Mouse (Mus musculus): ENCODE results near the gene Rhbdd1.

Rhbdd1 gene

DNA sequence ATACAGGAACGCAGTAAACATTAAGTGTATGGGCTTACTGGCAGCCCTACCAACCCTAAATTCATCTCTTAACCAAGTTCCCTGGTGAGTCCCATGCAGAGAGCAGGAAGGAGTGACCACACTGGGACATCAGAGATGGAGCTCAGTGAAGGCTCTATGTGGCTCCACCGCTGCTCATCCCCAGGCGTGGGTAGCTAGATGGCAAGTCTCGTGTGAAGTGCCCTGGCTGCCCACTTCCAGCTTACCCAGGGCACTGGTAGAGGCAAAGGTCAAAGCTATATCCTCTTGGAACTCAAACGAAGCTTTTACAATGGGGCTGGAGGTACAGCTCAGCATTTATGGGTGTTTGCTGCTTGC, 117.4 kb downstream of the Rhbdd1 start:
- no peak for DNase-seq

DNA sequence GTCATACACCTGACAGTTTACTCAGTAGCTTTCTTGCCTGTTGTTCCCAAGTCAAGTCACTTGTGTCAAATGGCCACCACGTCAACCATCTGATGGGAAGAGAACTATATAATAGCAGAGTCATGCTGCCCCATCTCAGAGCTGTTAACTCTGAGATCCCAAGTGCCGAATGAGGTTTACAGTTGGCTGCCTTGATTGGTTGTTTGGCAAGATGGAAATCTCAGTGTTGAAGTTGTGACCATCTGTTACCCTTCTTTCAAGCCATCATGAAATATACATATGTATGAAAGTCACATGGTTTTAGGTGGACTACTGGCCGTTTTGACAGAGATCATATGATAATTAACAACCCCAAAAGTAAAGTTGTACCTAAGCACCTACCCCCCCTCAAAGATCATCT, 121.0 kb downstream of the Rhbdd1 start:
- DNase-seq = no peak

DNA sequence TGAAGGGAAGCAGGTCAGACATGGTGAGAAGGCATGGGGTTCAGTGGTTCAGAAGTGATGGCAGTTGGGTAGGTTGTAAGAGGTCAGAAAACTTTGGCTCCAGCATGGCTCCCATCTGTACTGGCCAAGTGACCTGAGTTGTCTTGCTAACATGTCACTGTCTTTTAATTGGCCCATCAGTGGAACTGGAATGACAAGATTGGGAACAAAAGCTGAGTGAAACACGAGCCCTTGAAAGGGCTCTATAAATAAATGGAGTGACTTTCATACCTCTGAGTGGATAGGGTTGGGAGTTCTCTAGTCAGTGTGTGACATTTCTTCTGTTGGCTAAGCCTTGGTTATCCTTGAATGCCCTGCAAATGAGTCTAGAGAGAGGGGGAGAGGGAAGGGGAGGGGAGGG, 123.9 kb downstream of the Rhbdd1 start:
- no peak for DNase-seq

DNA sequence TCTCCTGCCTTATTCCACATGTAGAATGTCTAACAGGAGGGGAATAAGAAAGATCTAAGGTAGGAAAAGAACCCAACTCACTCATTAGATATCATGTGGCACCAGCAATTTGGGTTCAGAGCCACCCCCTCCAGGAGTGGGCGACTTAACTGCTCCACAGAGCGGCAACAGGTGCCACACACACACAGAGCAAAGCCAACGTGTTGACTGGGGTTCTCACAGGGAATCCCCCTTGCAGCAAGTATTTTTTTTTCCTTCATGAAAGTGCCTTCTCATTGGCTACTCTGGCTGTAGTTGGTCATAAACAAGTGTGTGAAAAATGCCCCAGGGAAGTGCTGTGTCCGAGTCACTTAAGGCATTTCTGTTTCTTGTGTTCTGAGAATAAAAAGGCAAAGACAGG, 127.3 kb downstream of the Rhbdd1 start:
- DNase-seq = no peak

DNA sequence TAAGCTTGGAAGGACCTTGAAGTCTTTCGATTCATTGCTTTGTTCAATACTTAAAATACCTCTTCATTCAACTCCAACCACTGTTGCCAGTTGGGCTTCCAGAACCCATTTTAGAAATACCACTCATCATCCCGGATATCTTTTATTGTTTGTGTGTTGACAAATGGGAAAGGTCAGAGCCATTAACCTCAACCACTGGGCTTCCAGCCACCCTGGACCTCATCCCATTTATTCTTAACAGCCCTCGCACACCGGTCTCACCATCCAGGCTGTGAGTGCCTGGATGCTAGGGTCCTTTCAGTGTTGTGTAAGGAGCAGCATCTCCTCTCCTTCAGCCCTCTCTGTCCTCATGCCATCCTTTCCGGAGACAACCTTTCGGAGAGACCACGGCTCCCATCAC, 129.8 kb downstream of the Rhbdd1 start:
- DNase-seq = peak; percentile 70

DNA sequence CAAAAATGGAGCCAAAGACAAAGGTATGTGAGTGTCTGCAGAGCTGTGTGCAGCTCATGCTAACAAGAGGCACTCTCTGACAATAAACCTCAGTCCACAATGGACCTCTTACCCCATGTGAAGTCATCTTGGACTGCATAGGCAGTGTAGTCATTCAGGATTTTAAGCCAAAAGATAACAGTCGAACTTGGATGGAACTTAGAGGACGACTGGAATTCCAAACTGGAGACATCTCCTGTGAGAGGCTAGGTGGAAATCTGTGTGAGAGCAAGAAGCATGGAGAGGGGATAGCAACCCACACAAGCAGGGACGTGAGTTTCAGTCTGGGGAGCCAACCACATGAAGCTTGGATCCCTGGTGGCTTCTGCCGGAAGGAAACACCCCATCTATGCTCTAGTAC, 133.6 kb downstream of the Rhbdd1 start:
- no peak for DNase-seq

DNA sequence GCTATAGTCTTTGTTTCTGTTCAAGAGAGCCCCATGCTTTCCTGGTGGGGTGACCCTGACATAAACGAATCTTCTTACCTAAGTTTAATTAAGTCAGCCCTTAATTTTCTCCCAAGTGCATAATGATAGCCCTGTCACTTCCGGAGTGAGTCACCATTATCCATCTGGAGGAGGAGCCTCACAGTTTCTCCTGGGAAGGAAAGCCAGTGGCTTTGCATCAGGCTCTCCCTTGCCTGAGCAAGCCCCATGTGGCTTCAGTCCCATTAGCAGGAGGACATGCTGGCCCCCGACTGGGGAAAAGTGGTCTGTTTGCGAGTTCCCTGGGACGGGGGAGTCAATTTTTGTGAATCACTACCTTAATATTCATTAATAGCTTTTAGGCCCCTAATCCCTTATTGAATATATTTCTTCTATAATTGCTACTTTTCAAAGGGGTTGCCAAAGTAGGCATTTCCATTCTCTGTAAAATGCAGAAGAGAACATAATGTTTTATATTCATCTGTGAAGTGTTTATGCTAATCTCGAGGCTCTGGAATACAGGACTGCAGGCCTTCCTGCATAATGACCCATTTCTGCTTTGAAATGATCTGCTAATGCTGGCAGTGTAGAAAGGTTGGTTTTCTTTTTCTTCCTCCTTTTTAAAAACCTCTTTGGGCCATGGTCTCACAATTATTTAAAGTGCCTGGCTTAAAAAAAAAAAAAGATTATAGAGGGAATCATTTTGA, 135.8 kb downstream of the Rhbdd1 start:
- no peak for DNase-seq

DNA sequence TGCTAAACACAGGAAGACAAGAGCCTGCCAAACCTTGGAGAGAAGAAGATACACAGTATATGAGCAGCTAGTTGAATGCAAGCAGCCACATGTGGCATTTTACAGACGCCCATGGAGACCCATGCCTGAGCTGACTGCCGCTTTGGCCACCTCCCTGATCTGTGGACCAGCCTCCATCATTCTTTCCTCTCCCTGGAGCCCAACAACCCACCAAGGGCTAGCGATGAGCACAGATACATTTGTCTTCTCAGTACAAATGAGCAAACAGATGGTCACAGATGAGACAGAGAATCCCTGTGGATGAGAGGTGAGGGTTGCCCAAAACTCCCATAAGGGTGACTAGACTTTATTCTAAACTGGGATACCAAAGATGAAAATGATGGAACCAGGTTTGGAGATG, 137.8 kb downstream of the Rhbdd1 start:
- no peak for DNase-seq

DNA sequence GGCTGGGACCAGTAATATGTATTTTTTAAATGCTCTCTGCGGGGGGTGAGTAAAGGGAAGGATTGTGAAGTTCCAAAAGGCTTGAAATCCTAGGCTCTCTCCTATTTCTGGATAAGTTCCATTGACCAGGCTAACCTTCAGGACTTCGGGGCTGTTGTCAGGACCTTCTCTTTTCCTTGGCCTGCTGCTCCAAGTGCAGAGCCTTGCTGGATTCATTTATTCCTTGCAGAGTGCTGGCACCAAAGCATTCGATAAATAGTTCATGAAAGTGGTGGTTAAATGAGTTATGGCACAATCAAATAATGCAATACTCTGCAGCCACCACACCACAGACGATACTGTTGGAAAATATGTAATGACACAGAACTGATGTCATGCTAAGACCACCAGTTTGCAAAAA, 143.1 kb downstream of the Rhbdd1 start:
- DNase-seq = no peak

DNA sequence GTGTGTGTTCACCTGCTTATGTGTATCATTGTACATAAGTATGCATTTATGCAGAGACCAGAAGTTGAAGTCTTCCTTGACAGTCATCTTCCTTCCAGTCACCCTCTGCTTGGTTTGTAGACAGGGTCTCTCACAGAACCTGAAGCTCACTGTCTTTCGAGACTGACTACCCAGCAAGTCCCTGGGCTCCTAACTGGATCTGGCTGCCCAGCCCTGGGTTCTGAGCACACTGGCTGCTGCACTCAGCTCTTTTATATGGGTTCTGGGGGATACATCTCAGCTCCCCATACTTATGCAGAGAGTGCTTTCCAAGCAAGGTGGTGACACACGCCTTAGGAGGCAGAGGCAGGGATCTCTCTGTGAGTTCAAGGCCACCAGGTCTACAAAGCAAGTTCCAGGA, 143.7 kb downstream of the Rhbdd1 start:
- DNase-seq = no peak

DNA sequence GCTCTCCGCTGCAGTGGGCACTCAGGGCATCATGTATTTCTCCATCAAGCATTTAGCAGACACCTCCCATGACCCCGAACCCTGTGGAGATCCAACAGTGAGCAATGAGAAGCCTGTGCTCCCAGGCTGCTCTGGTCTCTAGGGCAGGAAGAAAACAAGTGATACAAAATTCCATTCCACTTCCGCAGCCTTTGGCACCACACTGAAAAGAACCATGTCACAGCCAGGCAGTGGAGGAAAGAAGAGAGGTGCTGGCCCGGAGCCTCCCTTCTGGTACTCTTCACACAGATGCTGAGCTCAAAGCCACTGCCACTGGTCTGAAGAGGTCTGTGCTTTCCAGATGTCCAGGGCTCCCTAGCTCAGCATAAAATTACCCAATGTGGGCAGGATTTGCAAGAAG, 144.8 kb downstream of the Rhbdd1 start:
- DNase-seq = no peak

DNA sequence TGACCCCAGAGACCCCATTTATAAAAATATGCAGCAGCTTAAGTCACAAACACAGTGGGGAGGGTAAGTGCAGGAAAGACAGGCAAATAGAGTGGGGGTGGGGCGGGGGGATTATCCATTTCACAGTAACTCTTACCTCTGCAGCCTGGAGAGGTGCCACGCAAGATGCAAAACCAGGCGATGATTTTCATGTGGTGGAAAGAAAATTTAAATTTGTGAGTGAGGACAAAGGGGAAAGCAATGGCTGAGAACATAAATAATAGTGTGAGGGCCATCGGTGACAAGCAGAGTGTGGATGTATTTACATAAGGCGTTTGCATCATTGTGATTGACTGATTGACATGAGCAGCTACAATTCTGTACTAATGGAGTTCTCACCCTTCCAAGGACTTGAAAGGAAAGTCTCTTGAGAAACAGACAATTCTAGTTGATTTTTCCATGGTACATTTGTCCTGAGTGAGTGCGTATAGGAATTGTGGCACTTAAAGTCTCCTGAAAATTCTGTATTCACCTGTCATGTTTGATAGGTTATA, 149.1 kb downstream of the Rhbdd1 start:
- DNase-seq = no peak

DNA sequence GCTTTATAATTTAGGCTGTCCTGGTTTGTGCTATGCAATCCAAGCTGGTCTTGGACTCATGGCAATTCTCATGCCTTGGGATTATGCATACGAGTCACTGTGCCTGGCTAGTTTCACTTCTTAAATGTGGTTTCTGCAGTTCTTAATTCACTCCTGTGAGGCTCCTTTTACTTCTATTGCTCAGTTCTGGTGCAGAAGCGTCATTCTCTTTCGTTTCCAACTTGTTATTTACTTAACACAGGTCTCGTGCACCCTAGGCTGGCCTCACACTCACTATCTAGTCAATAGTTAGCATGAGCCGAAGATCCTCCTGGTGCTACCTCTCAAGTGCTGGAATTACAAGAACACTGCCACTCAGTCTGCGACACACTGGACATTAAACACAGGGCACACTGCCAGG, 152.6 kb downstream of the Rhbdd1 start:
- DNase-seq = no peak

DNA sequence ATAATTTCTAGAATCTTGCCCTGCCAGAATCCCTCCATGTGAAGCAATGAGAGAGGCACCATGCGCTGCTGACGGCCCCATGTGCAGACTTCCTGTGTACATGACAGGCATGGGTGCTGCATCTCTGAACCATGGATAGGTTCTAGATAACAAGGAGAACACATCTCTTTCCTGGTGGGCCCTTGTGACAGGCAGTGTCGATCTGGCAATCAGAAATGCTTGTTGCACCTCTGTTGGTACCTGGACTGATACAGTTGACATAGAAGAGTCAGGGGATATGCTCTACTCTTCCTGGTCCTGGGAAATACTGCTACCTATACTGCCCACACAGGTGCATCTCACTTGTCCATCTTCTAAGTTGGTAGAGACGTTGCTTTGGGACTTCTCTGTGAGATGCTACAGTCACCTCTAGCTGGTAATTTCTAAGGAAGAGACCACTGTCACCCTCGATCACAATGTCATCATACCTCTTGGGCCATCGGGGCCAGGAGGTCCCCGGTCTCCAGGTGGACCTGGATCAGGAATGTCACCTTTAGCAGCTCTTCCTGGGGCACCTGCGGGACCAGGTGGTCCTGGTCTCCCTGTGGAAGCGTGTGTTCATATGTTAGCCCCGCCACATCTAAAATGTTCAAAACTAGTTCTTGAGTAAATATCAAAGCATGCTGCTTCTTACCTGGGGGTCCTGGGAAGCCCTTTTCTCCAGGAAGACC, 154.4 kb downstream of the Rhbdd1 start:
- no peak for DNase-seq

DNA sequence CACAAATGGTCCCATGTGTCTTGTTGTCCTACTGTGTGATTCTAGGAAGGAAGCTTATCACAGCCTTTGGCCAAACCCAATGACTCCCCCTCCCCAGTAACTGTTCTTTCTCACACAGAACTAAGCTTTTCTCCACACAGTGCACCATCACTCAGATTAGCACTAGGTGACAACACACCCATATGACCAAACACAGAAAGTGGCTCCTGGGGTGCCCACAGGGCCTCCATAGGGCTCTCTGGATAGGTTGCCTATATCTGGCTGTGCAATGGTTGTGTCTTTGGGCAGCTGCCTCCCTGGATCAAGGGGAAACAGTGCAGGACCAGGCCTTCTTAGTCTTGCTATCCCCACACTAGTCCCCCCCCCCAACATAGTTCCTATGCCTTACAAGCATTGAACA, 157.2 kb downstream of the Rhbdd1 start:
- no peak for DNase-seq

DNA sequence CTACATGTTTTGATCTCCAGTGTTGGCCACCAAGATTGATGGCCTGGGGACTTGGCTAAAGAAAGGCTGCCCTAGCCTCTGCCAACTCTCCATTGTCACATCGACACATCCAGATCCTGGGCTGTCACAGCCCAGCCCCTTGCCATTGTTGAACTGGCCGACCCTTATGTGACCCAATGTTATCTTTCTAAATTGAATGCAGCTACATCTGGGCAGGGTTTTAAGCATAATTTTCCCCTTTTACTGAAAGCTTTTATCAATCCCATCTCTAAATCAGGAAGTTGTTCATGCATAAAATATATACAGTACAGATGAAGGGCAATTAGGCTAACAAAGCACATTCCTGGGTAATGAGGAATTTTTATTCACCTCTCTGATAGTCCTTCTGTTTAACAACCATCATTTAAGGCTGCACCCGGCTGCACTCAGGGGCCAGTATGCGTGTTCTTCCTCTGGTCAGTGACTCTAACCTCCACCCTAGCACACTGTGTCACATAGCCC, 158.3 kb downstream of the Rhbdd1 start:
- DNase-seq = peak; percentile 55

DNA sequence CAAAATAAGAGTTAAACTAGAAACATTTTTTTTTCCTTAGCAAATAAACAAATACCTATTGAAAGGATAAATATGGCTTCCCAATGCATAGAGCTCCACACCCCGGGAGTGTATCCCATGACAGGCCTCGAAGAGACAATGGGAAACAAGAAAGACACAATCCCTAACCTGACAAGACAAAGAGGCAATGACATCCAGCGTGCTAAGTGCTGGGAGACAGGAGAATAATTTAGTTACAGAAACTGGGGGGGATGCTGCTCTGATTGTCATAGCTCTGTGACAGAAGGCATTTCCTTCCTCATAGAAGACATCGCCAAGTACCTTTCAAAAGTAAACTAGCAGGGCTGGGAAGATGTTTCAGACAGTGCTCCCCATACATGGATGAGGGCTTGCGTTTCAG, 159.0 kb downstream of the Rhbdd1 start:
- DNase-seq = no peak

DNA sequence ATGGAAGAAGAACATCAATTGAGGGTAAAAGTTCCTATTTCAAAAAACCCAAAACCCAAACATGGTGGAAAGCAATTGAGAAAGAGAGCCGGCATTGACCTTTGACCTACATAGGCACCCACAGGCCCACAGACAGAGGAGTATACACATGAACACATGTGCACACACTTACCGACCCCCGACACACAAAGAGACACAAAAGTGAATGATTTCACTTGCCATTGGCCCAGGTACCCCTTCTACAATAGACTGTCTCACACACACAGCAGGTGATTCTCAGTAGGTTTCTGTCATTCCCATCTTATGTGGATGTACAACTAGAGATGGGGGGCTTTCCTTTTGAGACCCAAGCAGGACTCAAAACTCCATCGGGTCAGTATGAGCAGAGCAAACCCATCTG, 159.6 kb downstream of the Rhbdd1 start:
- DNase-seq = no peak

DNA sequence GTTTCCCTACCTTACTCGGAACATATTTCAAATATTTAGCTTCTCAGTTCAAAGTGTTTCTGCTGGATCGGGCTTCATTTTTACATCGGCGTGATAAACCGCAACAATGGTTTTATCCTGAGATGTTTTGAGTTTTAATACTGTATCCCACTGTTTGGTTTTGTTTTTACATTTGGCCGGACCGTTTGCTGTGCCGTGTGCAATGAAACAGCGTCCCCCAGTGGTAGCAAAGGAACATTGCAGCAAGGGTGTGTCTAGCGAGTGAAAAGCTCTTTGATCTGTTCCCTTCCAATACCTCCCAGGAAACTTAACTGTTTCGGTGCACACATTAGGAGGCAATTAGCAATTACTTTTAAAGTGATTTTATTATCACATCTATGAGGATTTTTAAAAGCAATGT, 160.0 kb downstream of the Rhbdd1 start:
- no peak for DNase-seq

DNA sequence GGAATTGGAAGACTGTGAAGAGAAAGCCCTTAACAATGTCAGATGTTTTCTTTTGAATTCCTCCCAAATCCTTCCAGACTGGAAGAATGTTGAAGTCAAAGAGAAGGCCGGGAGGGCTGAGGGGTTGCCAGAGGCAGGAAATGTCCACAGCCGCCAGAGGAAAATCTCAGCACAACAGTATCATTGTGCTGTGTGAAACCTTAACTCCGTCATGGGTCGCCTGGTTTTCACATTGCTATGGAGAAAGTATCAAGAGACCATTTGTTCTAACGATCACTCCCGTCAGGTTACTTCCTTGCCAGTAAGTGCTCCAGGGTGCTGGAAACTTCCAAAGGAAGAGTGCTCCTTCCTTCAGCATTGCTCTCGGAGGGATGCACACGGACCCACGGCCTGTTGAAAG, 160.5 kb downstream of the Rhbdd1 start:
- DNase-seq = peak; percentile 58

DNA sequence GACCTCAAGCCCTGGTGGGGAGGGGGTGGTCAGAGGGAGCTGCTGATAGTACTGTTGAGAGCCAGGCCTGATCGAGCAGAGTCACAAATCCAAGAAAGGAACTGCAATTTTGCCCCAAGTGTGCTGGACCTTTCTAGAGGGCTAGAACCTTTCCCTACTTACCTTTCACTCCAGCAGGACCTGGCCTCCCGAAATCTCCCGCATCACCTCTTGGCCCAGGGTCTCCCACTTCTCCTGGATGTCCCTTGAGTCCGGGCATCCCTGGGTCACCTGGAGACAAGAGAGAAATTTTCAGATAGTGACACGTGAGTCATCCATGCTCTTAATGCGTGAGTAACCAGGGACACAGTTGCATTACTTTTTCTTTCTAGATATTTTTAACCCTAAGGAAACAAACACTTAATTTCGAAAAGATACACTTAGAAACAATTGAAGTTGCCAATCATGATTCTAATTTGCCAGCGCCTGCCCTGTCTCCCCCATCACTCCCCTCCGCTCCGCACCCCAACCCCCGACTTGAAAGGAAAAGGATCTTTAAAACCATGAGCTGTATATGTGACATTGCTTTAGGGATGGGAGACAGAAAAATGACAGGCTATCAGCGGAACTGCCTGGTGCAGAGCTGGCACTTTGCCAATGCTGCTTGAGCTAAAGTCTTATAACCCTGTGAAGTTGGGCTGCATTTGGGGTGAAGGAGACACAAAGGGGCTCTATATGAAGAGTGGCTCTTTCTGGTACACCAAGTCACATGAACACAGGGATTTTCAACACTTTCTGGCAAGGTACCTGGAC, 163.6 kb downstream of the Rhbdd1 start:
- no peak for DNase-seq

DNA sequence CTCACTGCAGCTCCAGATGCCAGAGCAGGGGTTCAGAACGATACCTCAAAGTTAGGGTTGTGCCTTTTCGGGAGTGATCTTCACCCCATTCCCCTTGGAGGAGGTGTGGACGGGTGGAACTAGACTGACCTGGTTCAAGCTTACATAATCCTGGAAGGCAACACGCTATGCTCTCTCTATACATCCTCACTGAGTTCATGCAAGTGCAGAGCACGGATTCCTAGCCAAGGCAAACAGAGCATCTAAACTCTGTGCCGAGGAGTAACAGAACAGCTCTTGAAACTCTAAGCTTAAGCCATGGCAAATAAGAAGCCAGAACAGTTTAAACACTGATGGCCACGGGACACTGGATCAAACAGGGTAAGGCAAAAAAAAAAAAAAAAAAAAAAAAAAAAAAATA, 166.1 kb downstream of the Rhbdd1 start:
- no peak for DNase-seq

DNA sequence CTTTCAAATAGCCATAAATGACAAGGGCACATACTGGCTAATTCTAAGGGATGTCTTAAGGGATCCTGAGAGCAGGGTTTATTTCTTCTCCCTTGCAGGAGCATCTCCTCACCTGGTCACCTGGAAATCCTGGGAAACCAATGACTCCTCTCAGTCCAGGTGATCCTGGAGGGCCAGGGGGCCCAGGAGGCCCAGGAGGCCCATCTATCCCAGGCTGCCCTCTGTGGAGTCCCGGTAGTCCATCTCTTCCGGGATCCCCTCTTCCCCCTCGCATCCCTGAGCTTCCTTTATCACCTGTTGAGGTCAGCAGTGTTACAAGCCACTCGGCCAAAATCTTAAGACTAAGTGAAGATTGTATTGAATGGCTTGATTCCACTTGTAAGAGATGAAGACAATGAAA, 170.1 kb downstream of the Rhbdd1 start:
- no peak for DNase-seq

DNA sequence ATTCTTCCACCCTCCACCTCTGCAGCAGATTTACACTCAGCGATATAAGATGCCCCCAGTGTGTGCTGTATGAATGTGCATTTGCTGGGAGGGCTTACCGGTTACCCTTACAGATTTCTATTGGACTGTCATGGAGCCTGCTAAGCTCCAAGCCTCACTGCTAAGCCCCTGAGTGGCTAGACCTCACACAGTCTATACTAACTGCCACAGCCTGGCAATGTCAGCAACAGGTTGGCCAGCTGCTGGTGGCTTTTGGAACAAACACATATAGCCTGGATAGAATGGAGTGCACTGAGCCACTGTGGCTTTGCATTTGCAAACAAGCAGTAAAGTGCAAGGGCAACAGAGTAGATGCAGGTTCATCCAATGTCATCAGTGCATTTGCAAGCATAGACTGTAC, 175.7 kb downstream of the Rhbdd1 start:
- DNase-seq = no peak

Measured in kidney, postnatal 14 days (tissue).